Mouse (Mus musculus) left cerebral cortex, postnatal 4 days (tissue): ENCODE measurements around the gene Taar4. TPM values are rescaled to one million over a fixed set of nuclear protein-coding genes. Genes with fewer than 3 reads are reported as not detected.

ENCODE experiments used
- DNase-seq: peaks from one replicate; pipeline ENCODE4 v3.0.0-alpha.2; 2022
- intact Hi-C: fragments of 180-260 bp; cut with DNase I; formaldehyde crosslinking; loops from one replicate; pipeline ENCODE4 v1.15.1; 2025
- total RNA-seq, 2 experiments: library from RNA; stranded (reverse); gene quantifications; 2 replicates each; pipeline ENCODE4 v1.2.3; 2021

The Taar4 gene
- not detected for total RNA-seq

GRCm38 (mm10) chr10:23960444-23960915 lies at the start of gene Taar4:
TSS of gene Taar4 (plus strand) at chr10:23960494.
- intact Hi-C loops: no loop called here
- DNase-seq: no peak

- DNase-seq: no peak
- intact Hi-C loops: no loop called here
These were observed 40.2 kb upstream of the Taar4 start, which contains the start of gene Taar1 for GRCm38 (mm10) chr10:23920056-23920455. TSS of gene Taar1 (plus strand) at chr10:23920356.

- intact Hi-C loops: no loop called here
These were observed 37.8 kb upstream of the Taar4 start for GRCm38 (mm10) chr10:23922468-23922867.

GRCm38 (mm10) chr10:23923941-23924340 lies 36.4 kb upstream of the Taar4 start:
- DNase-seq: no peak
- intact Hi-C loops: no loop called here

More at GRCm38 (mm10) chr10:23922468-23922867, 37.8 kb upstream of the Taar4 start:
- no peak for DNase-seq

GRCm38 (mm10) chr10:23937613-23938012 lies 22.7 kb upstream of the Taar4 start:
- intact Hi-C loops: no loop called here

GRCm38 (mm10) chr10:23938312-23938711 lies 22.0 kb upstream of the Taar4 start, which contains the start of gene Taar2:
TSS of gene Taar2 (plus strand) at chr10:23938572.
- no peak for DNase-seq
- intact Hi-C loops: no loop called here

More at GRCm38 (mm10) chr10:23937613-23938012, 22.7 kb upstream of the Taar4 start:
- DNase-seq: no peak

GRCm38 (mm10) chr10:23942465-23942864 lies 17.8 kb upstream of the Taar4 start:
- intact Hi-C loops: no loop called here
- DNase-seq: no peak

GRCm38 (mm10) chr10:23948026-23948425 lies 12.3 kb upstream of the Taar4 start:
- peak; percentile 28 for DNase-seq
- intact Hi-C loops: no loop called here

- DNase-seq: peak; percentile 8
- intact Hi-C loops: no loop called here
These were observed 10.7 kb upstream of the Taar4 start, which contains the start of gene Taar3 for GRCm38 (mm10) chr10:23949508-23950005. TSS of gene Taar3 (plus strand) at chr10:23949558.

- intact Hi-C loops: no loop called here
- peak; percentile 20 for DNase-seq
These were observed 8.6 kb upstream of the Taar4 start for GRCm38 (mm10) chr10:23951714-23952113.

- peak; percentile 24 for DNase-seq
- intact Hi-C loops: no loop called here
These were observed 1.2 kb upstream of the Taar4 start for GRCm38 (mm10) chr10:23959071-23959470.

GRCm38 (mm10) chr10:23963444-23963843 lies 3.1 kb downstream of the Taar4 start:
- DNase-seq: peak; percentile 78

GRCm38 (mm10) chr10:23964921-23965610 lies 4.8 kb downstream of the Taar4 start:
- DNase-seq: no peak
- intact Hi-C loops: no loop called here

More at GRCm38 (mm10) chr10:23963444-23963843, 3.1 kb downstream of the Taar4 start:
- intact Hi-C loops: no loop called here

- no peak for DNase-seq
- intact Hi-C loops: loop anchor here (10.0 kb wide), 1 partner anchor 144 kb away; no protein-coding TSS in a partner anchor
These were observed 10.4 kb downstream of the Taar4 start, which contains the start of gene Taar5 for GRCm38 (mm10) chr10:23970656-23971165. TSS of gene Taar5 (plus strand) at chr10:23970706.

GRCm38 (mm10) chr10:23971256-23971655 lies 11.0 kb downstream of the Taar4 start:
- intact Hi-C loops: loop anchor here (10.0 kb wide), 1 partner anchor 144 kb away; no protein-coding TSS in a partner anchor
- DNase-seq: no peak

- no peak for DNase-seq
- intact Hi-C loops: loop anchor here (10.0 kb wide), 1 partner anchor 137 kb away; no protein-coding TSS in a partner anchor
These were observed 17.7 kb downstream of the Taar4 start for GRCm38 (mm10) chr10:23977958-23978357.

GRCm38 (mm10) chr10:23978901-23979705 lies 18.8 kb downstream of the Taar4 start:
- peak; percentile 81 for DNase-seq
- intact Hi-C loops: loop anchor here (10.0 kb wide), 1 partner anchor 136 kb away; no protein-coding TSS in a partner anchor

- intact Hi-C loops: no loop called here
- no peak for DNase-seq
These were observed 25.3 kb downstream of the Taar4 start, which contains the start of gene Taar6 for GRCm38 (mm10) chr10:23985546-23985945. TSS of gene Taar6 (minus strand) at chr10:23985646.

- no peak for DNase-seq
- intact Hi-C loops: no loop called here
These were observed 26.1 kb downstream of the Taar4 start for GRCm38 (mm10) chr10:23986419-23986818.

GRCm38 (mm10) chr10:23993381-23993780 lies 33.1 kb downstream of the Taar4 start, which contains the start of gene Taar7a:
TSS of gene Taar7a (minus strand) at chr10:23993481.
- intact Hi-C loops: no loop called here
- DNase-seq: no peak
